ENCODE assay signal across 10 mouse cellular contexts in genomic region chr11:114850066-114850451, GRCm38 (mm10). TPM values are rescaled to one million over a fixed set of nuclear protein-coding genes. Genes with fewer than 3 reads are reported as not detected.
DNase-seq lines count a peak whose midpoint lies in the region; ATAC-seq lines count a peak whose summit lies in the region.
"Had no signal": no experiment of that assay in that cellular context is flagged by ENCODE, and none has a peak within 500 bp of the region (broad histone marks: within the 10 kb centered on the region; RNA-seq: fewer than 3 reads in every experiment).

No protein-coding gene starts in this region.

- peak; percentile 61 for DNase-seq in cerebellum, adult 9-10 months
- no peak for DNase-seq in cerebellum, adult 11 months
- peak; percentile 32 for DNase-seq in embryo, embryonic 9.5 days (ENCODE audit: extremely low spot score)
- DNase-seq in kidney, adult 18-20 months, result peak; percentile 73
- no peak for DNase-seq in midbrain, embryonic 10.5 days (ENCODE audit: low spot score)
- DNase-seq in urinary bladder, postnatal 36 days (ENCODE audit: low spot score in 2 of 2), result no peak
- no peak for DNase-seq in left cerebral cortex, postnatal 10 days (ENCODE audit: extremely low spot score in 1 of 2, low spot score in 2 of 2)

- H3K27ac ChIP-seq in midbrain, embryonic 10.5 days (replicated peaks), result no peak overlapping the region

- WGBS in midbrain, embryonic 10.5 days, result 12% methylated on average over 5 of the region's 5 CpGs

- intact Hi-C loops in left cerebral cortex, postnatal 10 days (cut with DNase I), result no loop called here

- ATAC-seq in cerebellum, adult (ENCODE audit: insufficient number of reproducible peaks, low FRiP score, low TSS enrichment), result no peak

- peaks cover 49% of the 10 kb centered on the region for H3K4me1 ChIP-seq in midbrain, embryonic 10.5 days

- H3K27me3 ChIP-seq in midbrain, embryonic 10.5 days (ENCODE audit: low read depth, poor library complexity, severe bottlenecking), result peaks cover 77% of the 10 kb centered on the region

- no peaks in the 10 kb centered on the region for H3K36me3 ChIP-seq in midbrain, embryonic 10.5 days

- H3K9me3 ChIP-seq in midbrain, embryonic 10.5 days (replicated peaks), result no peaks in the 10 kb centered on the region

- H3K4me3 ChIP-seq in midbrain, embryonic 10.5 days, result peak overlapping the region; percentile 73

RNA-seq across cellular contexts. Expression of gene Gprc5c, which starts 0.9 kb away (rescaled TPM):
- polyA plus RNA-seq in midbrain, embryonic 10.5 days (2016; fragmentation: Nextera tagmentation; extraction: Ambion mirVana), result 19.0 TPM in 2 replicates
- 1 to 10 TPM; 4.1 to 4.4 TPM for total RNA-seq in left cerebral cortex, postnatal 10 days (2021)

RNA-seq across cellular contexts. Expression of gene Cd300a, which starts 39.8 kb away (rescaled TPM):
- 0.58 and 0.93 TPM in 2 replicates for polyA plus RNA-seq in midbrain, embryonic 10.5 days (2016; fragmentation: Nextera tagmentation; extraction: Ambion mirVana)
- under 1 TPM; 0.43 to 0.58 TPM for total RNA-seq in left cerebral cortex, postnatal 10 days (2021)

RNA-seq across cellular contexts. Expression of gene Gpr142, which starts 51.3 kb away (rescaled TPM):
- polyA plus RNA-seq in midbrain, embryonic 10.5 days (2016; fragmentation: Nextera tagmentation; extraction: Ambion mirVana), result 0.27 and 0.36 TPM in 2 replicates
- total RNA-seq in left cerebral cortex, postnatal 10 days (2021), result not detected
- total RNA-seq: adrenal gland, postnatal 10 days; gastrocnemius, postnatal 36 days had no signal

RNA-seq across cellular contexts. Expression of gene Btbd17, which starts 54.3 kb away (rescaled TPM):
- 57.3 and 69.1 TPM in 2 replicates for polyA plus RNA-seq in midbrain, embryonic 10.5 days (2016; fragmentation: Nextera tagmentation; extraction: Ambion mirVana)
- total RNA-seq in left cerebral cortex, postnatal 10 days (2021), result 10 to 100 TPM; 22.6 to 26.4 TPM

Comparison
In these comparisons a context has a peak if more than half of its experiments do, and no peak if none do; other contexts are left out.
1. DNase-seq: peak in cerebellum, adult 9-10 months (single experiment), embryo, embryonic 9.5 days (single experiment) and kidney, adult 18-20 months (single experiment); none in cerebellum, adult 11 months (single experiment), midbrain, embryonic 10.5 days (single experiment), urinary bladder, postnatal 36 days (0 of 2) and left cerebral cortex, postnatal 10 days (0 of 2).